ENCODE assay signal across 15 mouse cellular contexts in genomic region chr13:110529624-110530023, GRCm38 (mm10).
"Had no signal": no experiment of that assay in that cellular context is flagged by ENCODE, and none has a peak within 500 bp of the region (broad histone marks: within the 10 kb centered on the region; RNA-seq: fewer than 3 reads in every experiment).

No protein-coding gene starts in this region.

- H3K27me3 ChIP-seq: neural tube, embryonic 15.5 days; stomach, embryonic 15.5 days had no signal

- H3K27ac ChIP-seq: neural tube, embryonic 15.5 days; stomach, embryonic 15.5 days; stomach, postnatal 0 days had no signal

- H3K9ac ChIP-seq: neural tube, embryonic 15.5 days; stomach, embryonic 15.5 days had no signal

- H3K4me1 ChIP-seq: neural tube, embryonic 15.5 days; stomach, embryonic 15.5 days had no signal

- H3K4me2 ChIP-seq: neural tube, embryonic 15.5 days; stomach, embryonic 15.5 days had no signal

- H3K9me3 ChIP-seq: neural tube, embryonic 15.5 days; stomach, embryonic 15.5 days had no signal

- H3K4me3 ChIP-seq: neural tube, embryonic 15.5 days; stomach, embryonic 15.5 days had no signal

- H3K36me3 ChIP-seq: neural tube, embryonic 15.5 days; stomach, embryonic 15.5 days had no signal

- DNase-seq: retina, postnatal 1 day; right cerebral cortex, adult 18-20 months; right cerebral cortex, postnatal 14 days; right cerebral cortex, postnatal 25 days; right cerebral cortex, postnatal 4 days; spleen, adult 18-20 months; thymus, adult 18-20 months; thymus, adult 2 months; thymus, postnatal 14 days; thymus, postnatal 25 days; thymus, postnatal 36 days; thymus, postnatal 4 days had no signal
